Mouse (Mus musculus) ES-E14 (cell line): Measurements from ENCODE around the gene Eif4b.

Experiments
- HCFC1 ChIP-seq: IDR thresholded peaks from 2 replicates; pipeline ENCODE4 v1.6.1; 2012; ENCODE audit warnings: low read length, inconsistent platforms, borderline replicate concordance; ENCODE audit not compliant: insufficient read depth
- ZNF384 ChIP-seq: IDR thresholded peaks from 2 replicates; pipeline ENCODE4 v1.6.1; 2012; ENCODE audit warnings: low read depth, low read length, inconsistent platforms

- no peak for TF ChIP-seq HCFC1
- TF ChIP-seq ZNF384 = no peak
These were observed 26.8 kb downstream of the Eif4b start, which contains the start of gene Tns2 for GRCm38 (mm10) chr15:102100161-102100981.
